Mouse (Mus musculus): ENCODE measurements around the gene Ndufa9. TPM values are rescaled to one million over a fixed set of nuclear protein-coding genes. Genes with fewer than 3 reads are reported as not detected.

The Ndufa9 gene
- total RNA-seq, 2 experiments from 2014 or later: 459 to 475 TPM

Other genes starting within 250 kb of the Ndufa9 start
- under 1 TPM; 0.29 to 0.59 TPM for gene Kcna1, start 202.8 kb downstream of the Ndufa9 start, total RNA-seq (2021)
- 1 to 10 TPM; 2.0 to 2.1 TPM for gene Kcna6, start 108.5 kb downstream of the Ndufa9 start, total RNA-seq (2021)
- not detected for gene Akap3, start 4.0 kb upstream of the Ndufa9 start, total RNA-seq (2021)
- gene Dyrk4, start 72.7 kb upstream of the Ndufa9 start, total RNA-seq (2021): not detected
- gene Rad51ap1, start 90.5 kb upstream of the Ndufa9 start, total RNA-seq (2021): 10 to 100 TPM; 16.0 to 17.2 TPM
- gene D6Wsu163e, start 90.8 kb upstream of the Ndufa9 start, total RNA-seq (2021): 10 to 100 TPM in 1 of 2 experiments, 1 to 10 TPM in 1; 9.4 to 11.6 TPM
- gene Fgf6, start 166.4 kb upstream of the Ndufa9 start, total RNA-seq (2021): under 1 TPM; 0.14 to 0.23 TPM
- under 1 TPM in 1 of 2 experiments, not detected in 1; 0.14 TPM for gene Fgf23, start 223.8 kb upstream of the Ndufa9 start, total RNA-seq (2021)